Mouse (Mus musculus): ENCODE results near the gene Vmn1r166.
"Not testable (repeated sequence)": the region's sequence is repeated elsewhere in the genome, so short reads cannot be mapped to it uniquely, and the experiment has no call there.

DNA sequence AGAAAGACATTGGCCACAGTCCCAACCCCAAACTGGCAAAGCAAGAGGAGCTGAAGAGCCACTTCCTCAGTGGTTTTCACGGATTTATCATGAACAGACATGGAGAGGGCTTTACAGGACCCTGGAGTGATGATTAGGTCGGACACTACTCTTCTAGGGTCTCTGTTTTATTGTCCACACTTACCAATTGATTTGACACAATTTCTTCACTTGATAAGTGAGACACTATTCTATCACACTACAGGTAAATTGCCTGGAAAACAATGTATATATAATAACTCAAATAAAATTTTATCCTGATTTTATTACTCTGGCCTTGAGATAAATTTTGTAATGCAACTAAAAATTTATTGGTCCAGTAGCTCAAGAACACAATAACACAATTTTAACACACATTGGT is at the start of gene Vmn1r166:
- not testable (repeated sequence) for TF ChIP-seq CTCF (IDR thresholded peaks at IDR 0.05; ENCODE audit: borderline replicate concordance, insufficient read depth, low read length); POLR2A (IDR thresholded peaks at IDR 0.05; ENCODE audit: low read depth, low read length)
